Mouse (Mus musculus): ENCODE measurements around the gene Ldhal6b.

DNA sequence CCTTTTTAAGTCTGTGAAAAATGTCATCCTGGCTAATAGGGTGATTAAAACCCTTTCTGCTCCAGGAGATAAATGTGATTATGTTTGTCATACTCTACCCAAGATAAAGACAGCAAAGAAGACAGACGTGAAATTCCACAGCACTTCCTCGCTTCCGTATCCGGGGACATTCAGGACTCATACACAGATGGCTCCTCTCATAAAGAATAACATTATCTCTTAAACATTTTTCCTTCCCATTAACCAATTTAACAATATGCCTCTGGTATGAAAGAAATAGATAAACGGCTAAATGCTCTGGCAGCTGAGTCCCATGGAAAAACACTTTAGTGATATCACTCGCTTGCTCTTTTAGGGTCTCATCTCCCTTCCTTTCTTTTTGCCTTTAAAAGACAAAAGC is 11.5 kb downstream of the Ldhal6b start:
- TF ChIP-seq POLR2A (IDR thresholded peaks at IDR 0.05; ENCODE audit: borderline replicate concordance, extremely low read depth, low read depth, low read length) (no peak), CTCF (IDR thresholded peaks at IDR 0.05; ENCODE audit: insufficient read depth, low read length) (no peak)
